Mouse (Mus musculus): ENCODE results near the gene Tctn3.
"Not testable (repeated sequence)": the region's sequence is repeated elsewhere in the genome, so short reads cannot be mapped to it uniquely, and the experiment has no call there.

Tctn3 gene

GRCm38 (mm10) chr19:40625935-40626334 is 13.9 kb upstream of the Tctn3 start:
- no peak for DNase-seq (ENCODE audit: low read depth, low spot score)

GRCm38 (mm10) chr19:40621616-40622015 is 9.6 kb upstream of the Tctn3 start:
- DNase-seq (ENCODE audit: low read depth, low spot score) = not testable (repeated sequence)

- peak; percentile 74 for DNase-seq (ENCODE audit: low read depth, low spot score)
These were observed 4.0 kb upstream of the Tctn3 start for GRCm38 (mm10) chr19:40616021-40616420.

- DNase-seq (ENCODE audit: low read depth, low spot score) = no peak
These were observed 2.8 kb upstream of the Tctn3 start for GRCm38 (mm10) chr19:40614811-40615210.

- DNase-seq (ENCODE audit: low read depth, low spot score) = no peak
These were observed 4.4 kb downstream of the Tctn3 start for GRCm38 (mm10) chr19:40607676-40608075.

GRCm38 (mm10) chr19:40605189-40605588 is 6.8 kb downstream of the Tctn3 start:
- DNase-seq (ENCODE audit: low read depth, low spot score) = no peak

- DNase-seq (ENCODE audit: low read depth, low spot score) = no peak
These were observed 10.2 kb downstream of the Tctn3 start for GRCm38 (mm10) chr19:40601870-40602269.

- not testable (repeated sequence) for DNase-seq (ENCODE audit: low read depth, low spot score)
These were observed 11.2 kb downstream of the Tctn3 start for GRCm38 (mm10) chr19:40600846-40601245.

- DNase-seq (ENCODE audit: low read depth, low spot score) = no peak
These were observed 16.2 kb downstream of the Tctn3 start for GRCm38 (mm10) chr19:40595831-40596230.

GRCm38 (mm10) chr19:40595231-40595630 is 16.8 kb downstream of the Tctn3 start:
- DNase-seq (ENCODE audit: low read depth, low spot score) = no peak

- DNase-seq (ENCODE audit: low read depth, low spot score) = no peak
These were observed 22.5 kb downstream of the Tctn3 start for GRCm38 (mm10) chr19:40589530-40589880.

GRCm38 (mm10) chr19:40588847-40589529 is 23.0 kb downstream of the Tctn3 start:
- DNase-seq (ENCODE audit: low read depth, low spot score) = peak; percentile 94

GRCm38 (mm10) chr19:40588293-40588654 is 23.8 kb downstream of the Tctn3 start, which contains the start of gene Aldh18a1:
TSS of gene Aldh18a1 (minus strand) at chr19:40588463.
- peak; percentile 96 for DNase-seq (ENCODE audit: low read depth, low spot score)

- peak; percentile 16 for DNase-seq (ENCODE audit: low read depth, low spot score)
These were observed 24.3 kb downstream of the Tctn3 start for GRCm38 (mm10) chr19:40587491-40588292.

GRCm38 (mm10) chr19:40586908-40587307 is 25.1 kb downstream of the Tctn3 start:
- no peak for DNase-seq (ENCODE audit: low read depth, low spot score)

GRCm38 (mm10) chr19:40581662-40582061 is 30.4 kb downstream of the Tctn3 start:
- no peak for DNase-seq (ENCODE audit: low read depth, low spot score)

GRCm38 (mm10) chr19:40580902-40581301 is 31.1 kb downstream of the Tctn3 start:
- no peak for DNase-seq (ENCODE audit: low read depth, low spot score)

GRCm38 (mm10) chr19:40575438-40575837 is 36.6 kb downstream of the Tctn3 start:
- DNase-seq (ENCODE audit: low read depth, low spot score) = no peak

GRCm38 (mm10) chr19:40570726-40571125 is 41.3 kb downstream of the Tctn3 start:
- no peak for DNase-seq (ENCODE audit: low read depth, low spot score)

- no peak for DNase-seq (ENCODE audit: low read depth, low spot score)
These were observed 44.4 kb downstream of the Tctn3 start for GRCm38 (mm10) chr19:40567616-40568015.

GRCm38 (mm10) chr19:40563880-40564645 is 48.0 kb downstream of the Tctn3 start:
- no peak for DNase-seq (ENCODE audit: low read depth, low spot score)

- DNase-seq (ENCODE audit: low read depth, low spot score) = not testable (repeated sequence)
These were observed 50.5 kb downstream of the Tctn3 start for GRCm38 (mm10) chr19:40561521-40561920.
